In the genomic region with DNA sequence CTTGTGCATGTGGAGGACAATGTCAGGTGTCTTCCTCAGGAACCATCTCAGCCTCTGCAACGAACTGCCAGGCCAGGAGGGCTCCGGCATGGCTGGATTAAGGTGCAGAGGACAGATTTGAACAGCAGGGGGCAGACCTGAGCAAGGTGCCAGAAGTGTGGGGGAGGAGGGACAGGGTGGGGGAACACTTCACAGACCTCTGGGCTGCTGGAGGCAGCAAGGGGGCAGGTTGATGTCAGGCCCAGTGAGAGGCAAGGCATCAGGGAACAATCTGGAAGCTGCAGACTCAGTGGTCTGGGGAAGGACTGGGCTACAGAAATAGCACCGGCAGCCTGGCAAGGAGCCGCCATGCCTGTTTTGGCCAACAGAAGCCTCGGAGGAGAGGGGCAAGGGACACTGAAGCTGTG, we compare ENCODE assay signal across 8 mouse cellular contexts. TPM values are rescaled to one million over a fixed set of nuclear protein-coding genes. Genes with fewer than 3 reads are reported as not detected.
DNase-seq lines count a peak whose midpoint lies in the region; ATAC-seq and TF ChIP-seq lines count a peak whose summit lies in the region.

No protein-coding gene starts in this region.

- DNase-seq in 3T3-L1 (ENCODE audit: low read depth, low spot score), result peak; percentile 76
- peak; percentile 76 for DNase-seq in CD4-positive, CD25-positive, alpha-beta regulatory T cell, adult 2 months (ENCODE audit: low read depth, low spot score)
- DNase-seq in brain, embryonic 14.5 days (ENCODE audit: low read depth), result no peak
- DNase-seq in frontal cortex, postnatal 25 days (ENCODE audit: low spot score in 2 of 2), result peak; percentile 32 to 36
- peak; percentile 48 for DNase-seq in kidney, adult 9 months
- peak; percentile 31 for DNase-seq in right cerebral cortex, postnatal 25 days

- H3K4me1 ChIP-seq in lung, embryonic 16.5 days (replicated peaks; ENCODE audit: control insufficient read depth, insufficient read depth, low read length), result peaks cover 3% of the 10 kb centered on the region; the same call in 1 of the 2 replicates

- no peak overlapping the region for H3K4me3 ChIP-seq in lung, embryonic 16.5 days (ENCODE audit: low read length)

- H3K36me3 ChIP-seq in lung, embryonic 16.5 days (ENCODE audit: control insufficient read depth, insufficient read depth, low read length), result no peaks in the 10 kb centered on the region

- H3K9me3 ChIP-seq in lung, embryonic 16.5 days (ENCODE audit: control insufficient read depth, low read length), result no peaks in the 10 kb centered on the region

- 24% methylated on average over 5 of the region's 5 CpGs for WGBS in lung, embryonic 16.5 days

- TF ChIP-seq CTCF in brain, embryonic 14.5 days (IDR thresholded peaks at IDR 0.05; ENCODE audit: borderline replicate concordance, extremely low read depth, insufficient read depth, insufficient read length), result peak; percentile 90

- peak; percentile 34; the same call in 1 of the 2 replicates for ATAC-seq in lung, embryonic 16.5 days (ENCODE audit: low read depth)
- ATAC-seq in inflammation-experienced regulatory T-cells, adult 6 months, result no peak

- H3K27ac ChIP-seq in lung, embryonic 16.5 days (ENCODE audit: low read length), result no peak overlapping the region

- no peak overlapping the region for H3K4me2 ChIP-seq in lung, embryonic 16.5 days (ENCODE audit: low read depth, low read length)

- H3K27me3 ChIP-seq in lung, embryonic 16.5 days (ENCODE audit: control insufficient read depth, insufficient read depth, low read depth, low read length), result no peaks in the 10 kb centered on the region

- no peak for TF ChIP-seq POLR2A in brain, embryonic 14.5 days (IDR thresholded peaks at IDR 0.05; ENCODE audit: borderline replicate concordance, extremely low read depth, insufficient read depth, insufficient read length, poor library complexity, severe bottlenecking)

- H3K9ac ChIP-seq in lung, embryonic 16.5 days (ENCODE audit: low read length), result 0 out of 2 replicates have a peak overlapping the region, but pooled peaks have one; percentile 24

RNA-seq across cellular contexts. Expression of a gene that starts 57.6 kb away (rescaled TPM):
- not detected in 2 replicates for polyA plus RNA-seq in brain, embryonic 14.5 days (2012; rRNA removed)
- polyA plus RNA-seq in lung, embryonic 16.5 days (2015; fragmentation: Nextera tagmentation; extraction: Ambion mirVana), result not detected in 2 replicates
- polyA plus RNA-seq in inflammation-experienced regulatory T-cells, adult 6 months (2017; shearing (Covaris generic)), result not detected
